Mouse (Mus musculus): Measurements from ENCODE around the gene Tmem170b. TPM values are rescaled to one million over a fixed set of nuclear protein-coding genes. Genes with fewer than 3 reads are reported as not detected.
A peak's percentile ranks its signal among the peaks of the same experiment; 100 is the strongest.

The Tmem170b gene
- polyA plus RNA-seq, 1 experiment from 2014 or later, result 11.6 TPM

GRCm38 (mm10) chr13:41619470-41619869 lies 13.8 kb downstream of the Tmem170b start:
- DNase-seq (ENCODE audit: low spot score) (no peak), ATAC-seq (no peak)
- Histone ChIP-seq H3K4me1 (ENCODE audit: insufficient read depth, low read depth, low read length) (peaks cover 16% of the 10 kb centered on the region; the same call in 1 of the 2 replicates), H3K4me2 (replicated peaks; ENCODE audit: low read depth, low read length) (no peak overlapping the region), H3K36me3 (ENCODE audit: insufficient read depth, low read length) (no peaks in the 10 kb centered on the region), H3K27me3 (replicated peaks; ENCODE audit: insufficient read depth, low read length) (no peaks in the 10 kb centered on the region), H3K9ac (replicated peaks; ENCODE audit: low read depth) (no peak overlapping the region), H3K4me3 (ENCODE audit: low read depth, low read length) (no peak overlapping the region), H3K9me3 (ENCODE audit: low read length) (no peaks in the 10 kb centered on the region), H3K27ac (ENCODE audit: low read length) (no peak overlapping the region)
- TF ChIP-seq CTCF (IDR thresholded peaks at IDR 0.05) (no peak), EP300 (IDR thresholded peaks at IDR 0.05) (no peak)
- whole genome bisulfite sequencing, result 82% methylated on average over 4 of the region's 4 CpGs

- H3K9me3 ChIP-seq (ENCODE audit: low read length), result no peaks in the 10 kb centered on the region
- TF ChIP-seq EP300 (IDR thresholded peaks at IDR 0.05) (no peak), CTCF (IDR thresholded peaks at IDR 0.05) (no peak)
- no peaks in the 10 kb centered on the region for H3K36me3 ChIP-seq (ENCODE audit: insufficient read depth, low read length)
- DNase-seq (ENCODE audit: low spot score) (no peak), ATAC-seq (no peak)
- 74% methylated on average over 4 of the region's 4 CpGs for WGBS
- no peak overlapping the region for H3K4me3 ChIP-seq (ENCODE audit: low read depth, low read length)
- no peak overlapping the region for H3K9ac ChIP-seq (replicated peaks; ENCODE audit: low read depth)
- no peaks in the 10 kb centered on the region for H3K27me3 ChIP-seq (replicated peaks; ENCODE audit: insufficient read depth, low read length)
- H3K27ac ChIP-seq (ENCODE audit: low read length), result no peak overlapping the region
- H3K4me2 ChIP-seq (replicated peaks; ENCODE audit: low read depth, low read length), result no peak overlapping the region
- H3K4me1 ChIP-seq (ENCODE audit: insufficient read depth, low read depth, low read length), result peaks cover 12% of the 10 kb centered on the region; the same call in 1 of the 2 replicates
Observed at GRCm38 (mm10) chr13:41620132-41620531, 14.4 kb downstream of the Tmem170b start.

- no peaks in the 10 kb centered on the region for H3K27me3 ChIP-seq (replicated peaks; ENCODE audit: insufficient read depth, low read length)
- DNase-seq (ENCODE audit: low spot score) (no peak), ATAC-seq (no peak)
- TF ChIP-seq CTCF (IDR thresholded peaks at IDR 0.05), result no peak
- TF ChIP-seq EP300 (IDR thresholded peaks at IDR 0.05), result no peak
- H3K4me3 ChIP-seq (ENCODE audit: low read depth, low read length), result no peak overlapping the region
- H3K4me1 ChIP-seq (ENCODE audit: insufficient read depth, low read depth, low read length), result peaks cover 18% of the 10 kb centered on the region; the same call in 1 of the 2 replicates
- no peak overlapping the region for H3K27ac ChIP-seq (ENCODE audit: low read length)
- WGBS, result 76% methylated on average over 1 of the region's 1 CpGs
- no peaks in the 10 kb centered on the region for H3K9me3 ChIP-seq (ENCODE audit: low read length)
- no peak overlapping the region for H3K9ac ChIP-seq (replicated peaks; ENCODE audit: low read depth)
- H3K36me3 ChIP-seq (ENCODE audit: insufficient read depth, low read length), result no peaks in the 10 kb centered on the region
- H3K4me2 ChIP-seq (replicated peaks; ENCODE audit: low read depth, low read length), result no peak overlapping the region
Observed at GRCm38 (mm10) chr13:41624123-41624522, 18.4 kb downstream of the Tmem170b start.

GRCm38 (mm10) chr13:41625248-41625647 lies 19.5 kb downstream of the Tmem170b start:
- H3K9ac ChIP-seq (replicated peaks; ENCODE audit: low read depth), result no peak overlapping the region
- H3K27ac ChIP-seq (ENCODE audit: low read length), result no peak overlapping the region
- 72% methylated on average over 3 of the region's 3 CpGs for WGBS
- no peaks in the 10 kb centered on the region for H3K36me3 ChIP-seq (ENCODE audit: insufficient read depth, low read length)
- no peak for DNase-seq (ENCODE audit: low spot score)
- TF ChIP-seq EP300 (IDR thresholded peaks at IDR 0.05) (no peak), CTCF (IDR thresholded peaks at IDR 0.05) (no peak)
- H3K4me2 ChIP-seq (replicated peaks; ENCODE audit: low read depth, low read length), result no peak overlapping the region
- no peaks in the 10 kb centered on the region for H3K27me3 ChIP-seq (replicated peaks; ENCODE audit: insufficient read depth, low read length)
- H3K4me3 ChIP-seq (ENCODE audit: low read depth, low read length), result no peak overlapping the region
- peaks cover 18% of the 10 kb centered on the region; the same call in 1 of the 2 replicates for H3K4me1 ChIP-seq (ENCODE audit: insufficient read depth, low read depth, low read length)
- no peaks in the 10 kb centered on the region for H3K9me3 ChIP-seq (ENCODE audit: low read length)
- no peak for ATAC-seq

- no peak overlapping the region for H3K9ac ChIP-seq (replicated peaks; ENCODE audit: low read depth)
- no peak for TF ChIP-seq CTCF (IDR thresholded peaks at IDR 0.05)
- H3K4me2 ChIP-seq (replicated peaks; ENCODE audit: low read depth, low read length), result no peak overlapping the region
- H3K27ac ChIP-seq (ENCODE audit: low read length), result no peak overlapping the region
- 62% methylated on average over 3 of the region's 3 CpGs for WGBS
- DNase-seq (ENCODE audit: low spot score) (no peak), ATAC-seq (no peak)
- no peaks in the 10 kb centered on the region for H3K9me3 ChIP-seq (ENCODE audit: low read length)
- H3K27me3 ChIP-seq (replicated peaks; ENCODE audit: insufficient read depth, low read length), result no peaks in the 10 kb centered on the region
- no peaks in the 10 kb centered on the region for H3K36me3 ChIP-seq (ENCODE audit: insufficient read depth, low read length)
- H3K4me3 ChIP-seq (ENCODE audit: low read depth, low read length), result no peak overlapping the region
- peaks cover 13% of the 10 kb centered on the region; the same call in 1 of the 2 replicates for H3K4me1 ChIP-seq (ENCODE audit: insufficient read depth, low read depth, low read length)
Observed at GRCm38 (mm10) chr13:41627277-41627916, 21.7 kb downstream of the Tmem170b start.

- peak; percentile 87 for ATAC-seq
- Histone ChIP-seq H3K4me1 (ENCODE audit: insufficient read depth, low read depth, low read length) (no peaks in the 10 kb centered on the region), H3K9ac (replicated peaks; ENCODE audit: low read depth) (no peak overlapping the region), H3K36me3 (ENCODE audit: insufficient read depth, low read length) (no peaks in the 10 kb centered on the region), H3K4me3 (ENCODE audit: low read depth, low read length) (no peak overlapping the region), H3K27me3 (replicated peaks; ENCODE audit: insufficient read depth, low read length) (no peaks in the 10 kb centered on the region), H3K4me2 (replicated peaks; ENCODE audit: low read depth, low read length) (no peak overlapping the region), H3K27ac (ENCODE audit: low read length) (no peak overlapping the region), H3K9me3 (ENCODE audit: low read length) (no peaks in the 10 kb centered on the region)
- DNase-seq (ENCODE audit: low spot score), result peak; percentile 81
- TF ChIP-seq CTCF (IDR thresholded peaks at IDR 0.05), result peak; percentile 99
- no peak for TF ChIP-seq EP300 (IDR thresholded peaks at IDR 0.05)
- WGBS, result 23% methylated on average over 13 of the region's 13 CpGs
Observed at GRCm38 (mm10) chr13:41634401-41634818, 28.7 kb downstream of the Tmem170b start.
